Mouse (Mus musculus) pancreas, adult 10 weeks (tissue): Measurements from ENCODE around the gene Ercc6. TPM values are rescaled to one million over a fixed set of nuclear protein-coding genes. Genes with fewer than 3 reads are reported as not detected.

Experiments used
- polyA plus RNA-seq: library from polyadenylated mRNA; stranded (reverse); fragments of 350-450 nt; fragmentation: Illumina TruSeq; extraction: RNeasy Lipid Tissue Mini Kit (QIAGEN cat#74804); gene quantifications from one replicate; pipeline ENCODE4 v1.2.3, GENCODE M21; 2015; ENCODE audit warnings: low read depth, low replicate concordance; ENCODE audit not compliant: insufficient read depth

Gene Ercc6
- polyA plus RNA-seq, result 4.5 TPM

GRCm38 (mm10) chr14:32513336-32514032 lies at the start of gene Ercc6:
Gene Ercc6 (plus strand): TSS chr14:32513521.

GRCm38 (mm10) chr14:32464601-32465505 lies 48.5 kb upstream of the Ercc6 start, which contains the start of gene Slc18a3:
Gene Slc18a3 (minus strand): TSS chr14:32464850.

GRCm38 (mm10) chr14:32465889-32466288 lies 47.4 kb upstream of the Ercc6 start, which contains the start of gene Chat:
Gene Chat (minus strand): TSS chr14:32465989.

GRCm38 (mm10) chr14:32599290-32600041 lies 86.1 kb downstream of the Ercc6 start, which contains the start of gene Prrxl1:
Gene Prrxl1 (plus strand): TSS chr14:32599407.

Other genes starting within 250 kb of the Ercc6 start
- gene Ogdhl, start 191.5 kb upstream of the Ercc6 start, polyA plus RNA-seq, result 2.8 TPM
- gene 1700024G13Rik, start 125.1 kb upstream of the Ercc6 start, polyA plus RNA-seq, result not detected
- gene Slc18a3, start 48.7 kb upstream of the Ercc6 start, polyA plus RNA-seq, result not detected
- not detected for gene Chat, start 47.5 kb upstream of the Ercc6 start, polyA plus RNA-seq
- gene Prrxl1, start 85.9 kb downstream of the Ercc6 start, polyA plus RNA-seq, result not detected
- 0.33 TPM for gene 3425401B19Rik, start 171.8 kb downstream of the Ercc6 start, polyA plus RNA-seq